Mouse (Mus musculus): Measurements from ENCODE around the gene Lect2. TPM values are rescaled to one million over a fixed set of nuclear protein-coding genes. Genes with fewer than 3 reads are reported as not detected.
A peak's percentile ranks its signal among the peaks of the same experiment; 100 is the strongest.

The Lect2 gene
- polyA plus RNA-seq (2015; fragmentation: Nextera tagmentation; extraction: Ambion mirVana) = 6.6 and 9.4 TPM in 2 replicates

DNA sequence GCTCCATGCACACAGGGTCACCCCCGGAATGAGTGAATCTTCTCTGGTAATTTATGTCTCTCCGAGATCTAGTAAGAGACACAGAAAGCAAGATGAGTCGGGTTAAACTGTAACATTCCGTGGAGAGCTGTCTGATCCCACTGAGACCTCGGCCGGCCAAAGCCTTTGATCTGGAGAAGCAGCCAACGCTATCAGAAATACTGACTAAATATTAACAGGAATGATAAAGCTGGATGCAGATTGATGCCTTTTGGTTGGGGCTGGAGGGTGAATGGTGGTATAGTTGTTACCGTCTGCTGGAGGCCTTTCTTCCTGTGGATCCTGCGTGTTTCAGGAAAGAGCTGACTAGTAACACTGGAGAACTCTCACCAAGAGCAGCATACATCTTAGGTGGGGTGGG, at the start of gene Lect2:
Gene Lect2, minus strand, starts transcription at position 102 of the 400 bp plus-strand sequence.
- H3K27me3 ChIP-seq (replicated peaks) = no peaks in the 10 kb centered on the region
- ATAC-seq (ENCODE audit: insufficient read depth, low FRiP score, low read depth) = no peak
- H3K4me3 ChIP-seq (replicated peaks) = no peak within 1 kb of the TSS
- no peak within 1 kb of the TSS for H3K9ac ChIP-seq
- H3K4me1 ChIP-seq = peaks cover 5% of the 10 kb centered on the region; the same call in 1 of the 2 replicates
- no peak within 1 kb of the TSS for H3K4me2 ChIP-seq
- no peaks in the 10 kb centered on the region for H3K36me3 ChIP-seq
- no peaks in the 10 kb centered on the region for H3K9me3 ChIP-seq
- WGBS = 60% methylated on average over 9 of the region's 9 CpGs
- no peak within 1 kb of the TSS for H3K27ac ChIP-seq

DNA sequence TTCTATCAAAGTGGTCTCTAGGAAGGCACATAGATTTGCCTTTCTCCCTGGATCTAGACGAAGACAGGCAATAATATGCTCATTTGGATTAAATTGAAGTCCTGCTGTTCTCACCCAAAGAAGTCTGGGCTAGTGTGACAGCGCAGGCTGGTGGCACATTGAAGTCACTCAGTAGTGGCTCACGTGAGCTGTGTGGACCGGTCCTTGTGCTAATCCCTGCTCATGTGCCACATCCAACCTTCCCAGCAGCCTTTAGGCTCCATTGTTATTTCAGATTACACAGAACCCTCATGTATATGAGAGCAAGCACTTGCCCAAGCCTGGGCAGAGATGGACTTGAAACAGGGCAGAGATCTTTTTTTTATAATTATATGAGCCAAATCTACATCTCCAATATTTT, 49.0 kb upstream of the Lect2 start:
- ATAC-seq (ENCODE audit: insufficient read depth, low FRiP score, low read depth) = no peak
- Histone ChIP-seq H3K4me3 (replicated peaks) (no peak overlapping the region), H3K27me3 (replicated peaks) (no peaks in the 10 kb centered on the region), H3K9ac (no peak overlapping the region), H3K4me2 (no peak overlapping the region), H3K4me1 (peaks cover 73% of the 10 kb centered on the region), H3K36me3 (no peaks in the 10 kb centered on the region), H3K27ac (peak overlapping the region; percentile 72; the same call in 1 of the 2 replicates), H3K9me3 (no peaks in the 10 kb centered on the region)
- 76% methylated on average over 4 of the region's 4 CpGs for WGBS

DNA sequence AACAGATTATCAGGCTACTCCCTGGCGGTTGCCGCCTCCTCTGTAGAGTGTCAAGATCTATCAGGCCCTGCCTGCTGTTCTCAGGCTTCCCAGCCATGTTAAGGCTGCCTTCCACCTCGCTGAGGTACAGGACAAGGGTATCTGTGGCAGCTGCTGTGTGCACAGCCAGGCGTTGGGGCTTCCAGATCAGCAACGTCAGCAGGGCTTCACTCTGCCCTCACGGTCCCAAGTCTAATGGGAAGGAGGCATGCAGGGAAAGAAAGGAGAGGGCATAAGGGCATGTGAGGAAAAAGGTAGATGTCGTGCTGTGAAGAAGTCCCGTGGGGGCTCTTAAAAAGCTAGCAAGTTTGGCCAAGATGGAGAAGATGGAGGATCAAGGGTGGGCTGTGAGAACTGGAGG, 46.9 kb upstream of the Lect2 start:
- ATAC-seq (ENCODE audit: insufficient read depth, low FRiP score, low read depth) = no peak
- Histone ChIP-seq H3K4me3 (replicated peaks) (no peak overlapping the region), H3K4me1 (peaks cover 59% of the 10 kb centered on the region), H3K36me3 (no peaks in the 10 kb centered on the region), H3K9ac (no peak overlapping the region), H3K27ac (peak overlapping the region; percentile 57; the same call in 1 of the 2 replicates), H3K9me3 (no peaks in the 10 kb centered on the region), H3K4me2 (no peak overlapping the region), H3K27me3 (replicated peaks) (no peaks in the 10 kb centered on the region)
- WGBS = 76% methylated on average over 8 of the region's 8 CpGs

- Histone ChIP-seq H3K9ac (no peak overlapping the region), H3K36me3 (no peaks in the 10 kb centered on the region), H3K4me2 (no peak overlapping the region), H3K4me3 (replicated peaks) (no peak overlapping the region), H3K4me1 (peaks cover 54% of the 10 kb centered on the region), H3K27ac (peak overlapping the region; percentile 57), H3K9me3 (no peaks in the 10 kb centered on the region), H3K27me3 (replicated peaks) (no peaks in the 10 kb centered on the region)
- peak; percentile 19; the same call in 1 of the 2 replicates for ATAC-seq (ENCODE audit: insufficient read depth, low FRiP score, low read depth)
- 42% methylated on average over 7 of the region's 7 CpGs for WGBS
These were observed 45.7 kb upstream of the Lect2 start for GRCm38 (mm10) chr13:56593961-56594391.

GRCm38 (mm10) chr13:56593196-56593595, 44.9 kb upstream of the Lect2 start:
- Histone ChIP-seq H3K9me3 (no peaks in the 10 kb centered on the region), H3K9ac (no peak overlapping the region), H3K27me3 (replicated peaks) (no peaks in the 10 kb centered on the region), H3K36me3 (no peaks in the 10 kb centered on the region), H3K4me1 (peaks cover 57% of the 10 kb centered on the region), H3K4me3 (replicated peaks) (no peak overlapping the region), H3K4me2 (no peak overlapping the region), H3K27ac (peak overlapping the region; percentile 57; the same call in 1 of the 2 replicates)
- no peak for ATAC-seq (ENCODE audit: insufficient read depth, low FRiP score, low read depth)
- 70% methylated on average over 5 of the region's 5 CpGs for WGBS

DNA sequence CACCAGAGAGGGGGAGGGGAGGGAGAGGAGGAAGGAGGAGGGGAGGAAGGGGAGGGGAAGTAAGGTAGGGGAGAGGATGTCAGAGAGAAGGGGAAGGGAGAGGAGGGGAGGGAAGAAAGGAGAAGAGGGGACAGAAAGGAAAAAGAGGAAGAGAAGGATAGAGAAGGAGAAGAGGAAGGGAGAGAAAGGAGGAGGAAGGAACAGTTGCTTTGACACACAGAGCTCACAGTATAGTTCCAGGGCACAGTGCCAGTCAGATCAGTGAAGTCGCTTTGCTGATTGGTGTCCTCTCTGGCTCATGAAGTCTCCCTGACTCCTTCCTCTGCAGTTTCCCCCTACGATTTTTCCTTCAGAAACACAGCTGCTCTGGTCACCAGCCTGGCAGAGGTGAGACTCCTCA, 43.6 kb upstream of the Lect2 start:
- no peaks in the 10 kb centered on the region for H3K9me3 ChIP-seq
- H3K4me2 ChIP-seq = no peak overlapping the region
- 48% methylated on average over 2 of the region's 2 CpGs for WGBS
- no peak for ATAC-seq (ENCODE audit: insufficient read depth, low FRiP score, low read depth)
- peaks cover 48% of the 10 kb centered on the region for H3K4me1 ChIP-seq
- no peak overlapping the region for H3K9ac ChIP-seq
- H3K27ac ChIP-seq = no peak overlapping the region
- H3K27me3 ChIP-seq (replicated peaks) = no peaks in the 10 kb centered on the region
- H3K4me3 ChIP-seq (replicated peaks) = no peak overlapping the region
- H3K36me3 ChIP-seq = no peaks in the 10 kb centered on the region

GRCm38 (mm10) chr13:56591191-56591590, 42.9 kb upstream of the Lect2 start:
- H3K4me1 ChIP-seq = peaks cover 42% of the 10 kb centered on the region
- 88% methylated on average over 8 of the region's 8 CpGs for WGBS
- H3K27me3 ChIP-seq (replicated peaks) = no peaks in the 10 kb centered on the region
- no peak overlapping the region for H3K9ac ChIP-seq
- H3K4me3 ChIP-seq (replicated peaks) = no peak overlapping the region
- no peak overlapping the region for H3K27ac ChIP-seq
- no peak overlapping the region for H3K4me2 ChIP-seq
- no peaks in the 10 kb centered on the region for H3K9me3 ChIP-seq
- no peak for ATAC-seq (ENCODE audit: insufficient read depth, low FRiP score, low read depth)
- no peaks in the 10 kb centered on the region for H3K36me3 ChIP-seq

GRCm38 (mm10) chr13:56590202-56590601, 41.9 kb upstream of the Lect2 start:
- H3K4me3 ChIP-seq (replicated peaks) = no peak overlapping the region
- H3K4me2 ChIP-seq = no peak overlapping the region
- no peak for ATAC-seq (ENCODE audit: insufficient read depth, low FRiP score, low read depth)
- H3K9ac ChIP-seq = no peak overlapping the region
- WGBS = 68% methylated on average over 5 of the region's 5 CpGs
- peaks cover 35% of the 10 kb centered on the region for H3K4me1 ChIP-seq
- H3K27me3 ChIP-seq (replicated peaks) = no peaks in the 10 kb centered on the region
- no peaks in the 10 kb centered on the region for H3K9me3 ChIP-seq
- no peak overlapping the region for H3K27ac ChIP-seq
- H3K36me3 ChIP-seq = no peaks in the 10 kb centered on the region

DNA sequence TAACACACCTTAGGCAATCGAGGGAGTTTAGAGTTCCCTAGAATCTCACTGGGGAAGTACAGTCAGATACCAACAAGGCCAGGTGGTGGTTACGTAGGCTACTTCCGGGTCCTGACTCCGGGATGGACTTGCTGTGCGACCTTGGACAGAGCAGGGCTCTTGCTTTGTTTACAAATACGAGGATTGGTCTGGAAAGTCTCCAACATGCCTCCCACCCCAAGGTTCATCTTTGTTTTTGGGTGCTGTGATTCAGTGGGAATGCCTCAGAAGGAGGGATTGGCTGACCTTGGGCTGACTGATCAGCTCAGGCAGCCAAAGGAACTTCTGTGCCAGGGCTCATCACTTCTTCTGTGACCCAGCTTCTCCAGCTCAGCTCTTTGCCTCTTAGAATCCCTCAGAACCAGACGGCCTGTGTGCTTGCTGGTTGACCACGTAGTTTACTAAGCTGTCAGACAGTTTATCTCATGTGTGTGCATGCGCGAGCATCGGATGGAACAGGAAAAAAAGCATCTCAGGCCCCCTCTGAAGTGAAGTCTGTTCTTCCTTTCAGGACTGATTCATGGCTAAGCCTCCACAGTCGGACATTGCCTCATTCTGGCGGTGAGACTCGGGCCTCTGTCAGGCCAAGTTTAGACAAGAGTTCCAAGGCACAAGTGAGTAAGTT, 40.3 kb upstream of the Lect2 start:
- Histone ChIP-seq H3K4me2 (no peak overlapping the region), H3K36me3 (no peaks in the 10 kb centered on the region), H3K27me3 (replicated peaks) (no peaks in the 10 kb centered on the region), H3K4me3 (replicated peaks) (no peak overlapping the region), H3K9me3 (no peaks in the 10 kb centered on the region), H3K4me1 (peaks cover 20% of the 10 kb centered on the region), H3K9ac (no peak overlapping the region), H3K27ac (peak overlapping the region; percentile 64)
- 42% methylated on average over 14 of the region's 14 CpGs for WGBS
- ATAC-seq (ENCODE audit: insufficient read depth, low FRiP score, low read depth) = no peak

DNA sequence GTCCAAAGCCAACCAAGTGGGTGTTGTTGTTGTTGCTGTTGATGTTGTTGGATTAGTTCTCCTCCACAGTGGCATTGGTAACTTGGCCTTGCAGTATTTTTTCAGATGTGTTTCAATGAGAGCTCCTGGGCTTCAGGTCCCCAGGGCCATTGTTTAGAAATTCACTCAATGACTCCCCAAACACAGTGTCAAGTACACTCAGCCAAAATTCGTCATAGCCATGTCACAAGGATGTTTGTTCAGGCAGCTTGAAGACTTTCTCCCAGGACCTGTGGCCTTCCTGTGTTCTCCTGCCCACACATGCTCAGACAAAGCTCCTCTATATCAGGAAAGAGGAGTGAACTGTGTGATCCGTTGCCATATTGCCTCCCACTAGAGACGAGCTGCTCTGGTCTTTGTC, 37.7 kb upstream of the Lect2 start:
- Histone ChIP-seq H3K4me3 (replicated peaks) (no peak overlapping the region), H3K9me3 (no peaks in the 10 kb centered on the region), H3K27ac (no peak overlapping the region), H3K27me3 (replicated peaks) (no peaks in the 10 kb centered on the region), H3K36me3 (no peaks in the 10 kb centered on the region), H3K4me1 (peaks cover 28% of the 10 kb centered on the region), H3K9ac (no peak overlapping the region), H3K4me2 (no peak overlapping the region)
- no peak for ATAC-seq (ENCODE audit: insufficient read depth, low FRiP score, low read depth)
- 67% methylated on average over 3 of the region's 3 CpGs for WGBS

GRCm38 (mm10) chr13:56582720-56583119, 34.4 kb upstream of the Lect2 start:
- Histone ChIP-seq H3K4me1 (peaks cover 17% of the 10 kb centered on the region), H3K9ac (no peak overlapping the region), H3K4me2 (no peak overlapping the region), H3K4me3 (replicated peaks) (no peak overlapping the region), H3K27ac (peak overlapping the region; percentile 67), H3K36me3 (no peaks in the 10 kb centered on the region), H3K27me3 (replicated peaks) (no peaks in the 10 kb centered on the region), H3K9me3 (no peaks in the 10 kb centered on the region)
- WGBS = 44% methylated on average over 3 of the region's 3 CpGs
- ATAC-seq (ENCODE audit: insufficient read depth, low FRiP score, low read depth) = no peak

DNA sequence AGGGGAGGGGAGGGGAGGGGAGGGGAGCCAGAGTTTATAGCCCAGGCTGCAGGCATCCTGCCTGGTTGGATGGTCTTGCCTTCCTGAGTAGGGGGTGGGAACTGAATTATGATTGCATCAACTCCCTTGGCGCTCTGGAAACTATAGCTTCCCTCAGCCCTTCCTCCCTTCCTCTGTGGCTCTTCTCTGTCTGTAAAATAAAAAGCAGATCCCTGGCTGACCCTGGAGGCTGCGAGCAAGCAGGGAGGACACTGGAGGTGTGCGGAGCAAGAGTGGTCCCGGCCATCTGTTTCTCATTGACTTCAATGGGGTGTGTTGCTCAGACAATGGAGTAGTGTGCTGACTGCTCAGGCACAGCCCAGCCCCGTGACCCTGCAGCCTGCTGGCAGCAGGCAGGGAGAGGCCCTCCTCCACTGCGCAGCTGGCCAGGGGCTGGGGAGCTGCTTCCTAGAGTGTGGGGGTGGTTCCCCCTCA, 33.7 kb upstream of the Lect2 start:
- peak; percentile 92 for ATAC-seq (ENCODE audit: insufficient read depth, low FRiP score, low read depth)
- 3% methylated on average over 6 of the region's 6 CpGs for WGBS
- peak overlapping the region; percentile 38 for H3K4me2 ChIP-seq
- H3K27ac ChIP-seq = peak overlapping the region; percentile 90
- H3K9me3 ChIP-seq = no peaks in the 10 kb centered on the region
- H3K4me1 ChIP-seq = peaks cover 17% of the 10 kb centered on the region
- H3K27me3 ChIP-seq (replicated peaks) = no peaks in the 10 kb centered on the region
- no peak overlapping the region for H3K4me3 ChIP-seq (replicated peaks)
- H3K9ac ChIP-seq = no peak overlapping the region
- no peaks in the 10 kb centered on the region for H3K36me3 ChIP-seq

All from stomach, embryonic 15.5 days (tissue).